Mouse (Mus musculus) small intestine, adult 2 months (tissue): ENCODE measurements around the gene Cryzl2.

ENCODE experiments used
- CTCF ChIP-seq: fragments of 200-500 bp; IDR thresholded peaks from 2 replicates; pipeline ENCODE4 v1.5.1; 2012; ENCODE audit warnings: low read depth, mild to moderate bottlenecking, control low read depth, inconsistent platforms, low read length, moderate library complexity, mixed read lengths; ENCODE audit not compliant: insufficient replicate concordance, insufficient read length; ENCODE audit errors: extremely low read depth
- POLR2A ChIP-seq: fragments of 200-500 bp; IDR thresholded peaks from 2 replicates; pipeline ENCODE4 v1.6.1; 2012; ENCODE audit warnings: low read depth, mild to moderate bottlenecking, control low read depth, inconsistent platforms, low read length, moderate library complexity

DNA sequence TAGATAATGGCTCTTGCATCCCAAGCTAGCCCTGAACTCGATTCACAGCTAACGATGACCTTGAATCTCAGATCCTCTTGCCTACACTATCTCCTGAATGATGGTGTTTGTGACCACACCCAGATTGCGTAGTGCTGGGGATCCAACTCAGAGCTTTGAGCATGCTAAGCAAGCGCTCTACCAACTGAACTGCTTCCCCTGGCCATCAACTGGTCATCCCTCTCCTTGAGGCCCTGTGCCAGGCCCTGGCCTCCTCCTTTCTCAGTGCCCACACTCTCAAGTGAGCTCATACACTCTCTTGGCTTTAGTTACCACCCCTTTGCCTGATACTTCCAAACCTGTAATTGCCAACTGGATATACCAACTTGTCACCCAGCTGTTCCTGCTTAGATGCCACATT, 24.0 kb upstream of the Cryzl2 start:
- TF ChIP-seq POLR2A (no peak), CTCF (no peak)
